Mouse (Mus musculus): Measurements from ENCODE around the gene Gm10762. TPM values are rescaled to one million over a fixed set of nuclear protein-coding genes. Genes with fewer than 3 reads are reported as not detected.
"Not testable (repeated sequence)": the region's sequence is repeated elsewhere in the genome, so short reads cannot be mapped to it uniquely, and the experiment has no call there.

The Gm10762 gene
- 7.3 and 9.2 TPM in 2 replicates for total RNA-seq (2012; rRNA removed)

- DNase-seq (ENCODE audit: low read depth, low spot score): peak; percentile 58
- Histone ChIP-seq H3K4me3 (ENCODE audit: insufficient read depth in 1 of 2, low read depth in 1 of 2, low read length in 2 of 2, poor library complexity in 1 of 2, severe bottlenecking in 1 of 2) (peak within 1 kb of the TSS; percentile 87 to 99), H3K36me3 (ENCODE audit: control insufficient read depth, insufficient read depth, low read length, poor library complexity, severe bottlenecking) (no peaks in the 10 kb centered on the region), H3K4me1 (ENCODE audit: control insufficient read depth in 2 of 2, insufficient read depth in 2 of 2, low read length in 2 of 2, poor library complexity in 1 of 2) (peaks cover 2 to 13% of the 10 kb centered on the region in 2 experiments; a peak in 3 of 4 replicates), H3K9ac (ENCODE audit: insufficient read depth, low read depth, low read length, poor library complexity, severe bottlenecking) (peak within 1 kb of the TSS; percentile 99), H3K9me3 (ENCODE audit: control insufficient read depth, insufficient read depth, low read depth, low read length) (no peaks in the 10 kb centered on the region), H3K27ac (ENCODE audit: insufficient read depth, low read depth, low read length, poor library complexity, severe bottlenecking) (peak within 1 kb of the TSS; percentile 96)
- peak; percentile 28; the same call in 1 of the 2 replicates for TF ChIP-seq MAFK (IDR thresholded peaks at IDR 0.05; ENCODE audit: insufficient read depth, low read depth, low read length)
- TF ChIP-seq ZC3H11A (IDR thresholded peaks at IDR 0.05; ENCODE audit: borderline replicate concordance, low read depth, low read length): no peak
- TF ChIP-seq CHD2 (IDR thresholded peaks at IDR 0.05; ENCODE audit: low read depth, low read length): peak; percentile 82
- TF ChIP-seq ZNF384 (IDR thresholded peaks at IDR 0.05; ENCODE audit: low read depth, low read length): peak; percentile 99
- in situ Hi-C loops (cut with MboI; ENCODE audit: low sequenced_read_pairs in 2 of 2, unreplicated experiment in 2 of 2): no loop called here
Measured at GRCm38 (mm10) chr2:128967661-128968441, at the start of gene Gm10762. TSS of gene Gm10762 (minus strand) at chr2:128967725.

- H3K9ac ChIP-seq (ENCODE audit: insufficient read depth, low read depth, low read length, poor library complexity, severe bottlenecking); DNase-seq (ENCODE audit: low read depth, low spot score); H3K27ac ChIP-seq (ENCODE audit: insufficient read depth, low read depth, low read length, poor library complexity, severe bottlenecking); H3K4me1 ChIP-seq (ENCODE audit: control insufficient read depth in 2 of 2, insufficient read depth in 2 of 2, low read length in 2 of 2, poor library complexity in 1 of 2); H3K4me3 ChIP-seq (ENCODE audit: insufficient read depth in 1 of 2, low read depth in 1 of 2, low read length in 2 of 2, poor library complexity in 1 of 2, severe bottlenecking in 1 of 2); H3K9me3 ChIP-seq (ENCODE audit: control insufficient read depth, insufficient read depth, low read depth, low read length); in situ Hi-C loops (cut with MboI; ENCODE audit: low sequenced_read_pairs in 2 of 2, unreplicated experiment in 2 of 2); H3K36me3 ChIP-seq (ENCODE audit: control insufficient read depth, insufficient read depth, low read length, poor library complexity, severe bottlenecking): not testable (repeated sequence)
Measured at GRCm38 (mm10) chr2:129008867-129009266, 41.3 kb upstream of the Gm10762 start.

- Histone ChIP-seq H3K4me1 (ENCODE audit: control insufficient read depth in 2 of 2, insufficient read depth in 2 of 2, low read length in 2 of 2, poor library complexity in 1 of 2) (no peaks in the 10 kb centered on the region), H3K36me3 (ENCODE audit: control insufficient read depth, insufficient read depth, low read length, poor library complexity, severe bottlenecking) (no peaks in the 10 kb centered on the region), H3K4me3 (ENCODE audit: insufficient read depth in 1 of 2, low read depth in 1 of 2, low read length in 2 of 2, poor library complexity in 1 of 2, severe bottlenecking in 1 of 2) (no peak overlapping the region), H3K27ac (ENCODE audit: insufficient read depth, low read depth, low read length, poor library complexity, severe bottlenecking) (no peak overlapping the region), H3K9ac (ENCODE audit: insufficient read depth, low read depth, low read length, poor library complexity, severe bottlenecking) (no peak overlapping the region), H3K9me3 (ENCODE audit: control insufficient read depth, insufficient read depth, low read depth, low read length) (no peaks in the 10 kb centered on the region)
- TF ChIP-seq HCFC1 (IDR thresholded peaks at IDR 0.05; ENCODE audit: borderline replicate concordance, insufficient read depth, low read length): no peak
- TF ChIP-seq MAFK (IDR thresholded peaks at IDR 0.05; ENCODE audit: insufficient read depth, low read depth, low read length): no peak
- no peak for DNase-seq (ENCODE audit: low read depth, low spot score)
- in situ Hi-C loops (cut with MboI; ENCODE audit: low sequenced_read_pairs in 2 of 2, unreplicated experiment in 2 of 2): no loop called here
Measured at GRCm38 (mm10) chr2:129006194-129006749, 38.7 kb upstream of the Gm10762 start.

- in situ Hi-C loops (cut with MboI; ENCODE audit: low sequenced_read_pairs in 2 of 2, unreplicated experiment in 2 of 2): no loop called here
- H3K9me3 ChIP-seq (ENCODE audit: control insufficient read depth, insufficient read depth, low read depth, low read length): no peaks in the 10 kb centered on the region
- no peak overlapping the region for H3K4me3 ChIP-seq (ENCODE audit: insufficient read depth in 1 of 2, low read depth in 1 of 2, low read length in 2 of 2, poor library complexity in 1 of 2, severe bottlenecking in 1 of 2)
- H3K9ac ChIP-seq (ENCODE audit: insufficient read depth, low read depth, low read length, poor library complexity, severe bottlenecking): no peak overlapping the region
- no peak for TF ChIP-seq MAFK (IDR thresholded peaks at IDR 0.05; ENCODE audit: insufficient read depth, low read depth, low read length)
- TF ChIP-seq ZNF384 (IDR thresholded peaks at IDR 0.05; ENCODE audit: low read depth, low read length): no peak
- no peak for TF ChIP-seq CHD2 (IDR thresholded peaks at IDR 0.05; ENCODE audit: low read depth, low read length)
- no peak for TF ChIP-seq HCFC1 (IDR thresholded peaks at IDR 0.05; ENCODE audit: borderline replicate concordance, insufficient read depth, low read length)
- no peak for TF ChIP-seq ZC3H11A (IDR thresholded peaks at IDR 0.05; ENCODE audit: borderline replicate concordance, low read depth, low read length)
- DNase-seq (ENCODE audit: low read depth, low spot score): no peak
- H3K27ac ChIP-seq (ENCODE audit: insufficient read depth, low read depth, low read length, poor library complexity, severe bottlenecking): no peak overlapping the region
- H3K4me1 ChIP-seq (ENCODE audit: control insufficient read depth in 2 of 2, insufficient read depth in 2 of 2, low read length in 2 of 2, poor library complexity in 1 of 2): no peaks in the 10 kb centered on the region
- no peaks in the 10 kb centered on the region for H3K36me3 ChIP-seq (ENCODE audit: control insufficient read depth, insufficient read depth, low read length, poor library complexity, severe bottlenecking)
Measured at GRCm38 (mm10) chr2:129004872-129005271, 37.3 kb upstream of the Gm10762 start.

- no peak overlapping the region for H3K9ac ChIP-seq (ENCODE audit: insufficient read depth, low read depth, low read length, poor library complexity, severe bottlenecking)
- no peak overlapping the region for H3K4me3 ChIP-seq (ENCODE audit: insufficient read depth in 1 of 2, low read depth in 1 of 2, low read length in 2 of 2, poor library complexity in 1 of 2, severe bottlenecking in 1 of 2)
- H3K4me1 ChIP-seq (ENCODE audit: control insufficient read depth in 2 of 2, insufficient read depth in 2 of 2, low read length in 2 of 2, poor library complexity in 1 of 2): no peaks in the 10 kb centered on the region
- H3K27ac ChIP-seq (ENCODE audit: insufficient read depth, low read depth, low read length, poor library complexity, severe bottlenecking): no peak overlapping the region
- in situ Hi-C loops (cut with MboI; ENCODE audit: low sequenced_read_pairs in 2 of 2, unreplicated experiment in 2 of 2): no loop called here
- DNase-seq (ENCODE audit: low read depth, low spot score): no peak
- TF ChIP-seq ZC3H11A (IDR thresholded peaks at IDR 0.05; ENCODE audit: borderline replicate concordance, low read depth, low read length) (no peak), ZNF384 (IDR thresholded peaks at IDR 0.05; ENCODE audit: low read depth, low read length) (no peak), MAFK (IDR thresholded peaks at IDR 0.05; ENCODE audit: insufficient read depth, low read depth, low read length) (no peak), HCFC1 (IDR thresholded peaks at IDR 0.05; ENCODE audit: borderline replicate concordance, insufficient read depth, low read length) (no peak), CHD2 (IDR thresholded peaks at IDR 0.05; ENCODE audit: low read depth, low read length) (no peak)
- H3K9me3 ChIP-seq (ENCODE audit: control insufficient read depth, insufficient read depth, low read depth, low read length): no peaks in the 10 kb centered on the region
- no peaks in the 10 kb centered on the region for H3K36me3 ChIP-seq (ENCODE audit: control insufficient read depth, insufficient read depth, low read length, poor library complexity, severe bottlenecking)
Measured at GRCm38 (mm10) chr2:128984746-128985145, 17.2 kb upstream of the Gm10762 start.
